Mouse (Mus musculus) embryonic facial prominence, embryonic 13.5 days (tissue): ENCODE results near the gene Ccdc61. TPM values are rescaled to one million over a fixed set of nuclear protein-coding genes. Genes with fewer than 3 reads are reported as not detected.

ENCODE experiments used
- ATAC-seq: fragments of 200-750 bp; cut with Nextera tagmentation; 2 replicates; pipeline ENCODE4 v1.8.0; 2017; ENCODE audit warnings: low read depth; ENCODE audit not compliant: insufficient number of reproducible peaks, insufficient read depth, low FRiP score, low TSS enrichment
- H3K27ac ChIP-seq: fragments of 300-500 bp; sonication (generic); 2 replicates; pipeline ENCODE4 v1.5.1; 2015; ENCODE audit warnings: moderate library complexity, mild to moderate bottlenecking, inconsistent platforms
- H3K27me3 ChIP-seq: fragments of 300-500 bp; sonication (generic); 2 replicates; pipeline ENCODE4 v1.6.1; 2015; ENCODE audit warnings: mild to moderate bottlenecking, inconsistent platforms
- H3K36me3 ChIP-seq: fragments of 300-500 bp; sonication (generic); 2 replicates; pipeline ENCODE4 v1.6.1; 2015; ENCODE audit warnings: mild to moderate bottlenecking, inconsistent platforms
- H3K4me1 ChIP-seq: fragments of 300-500 bp; sonication (generic); 2 replicates; pipeline ENCODE4 v1.6.1; 2015; ENCODE audit warnings: inconsistent platforms
- H3K4me2 ChIP-seq: fragments of 300-500 bp; sonication (generic); 2 replicates; pipeline ENCODE4 v1.6.1; 2015; ENCODE audit warnings: moderate library complexity, mild to moderate bottlenecking, inconsistent platforms
- H3K4me3 ChIP-seq: fragments of 300-500 bp; sonication (generic); 2 replicates; pipeline ENCODE4 v1.5.1; 2015; ENCODE audit warnings: mild to moderate bottlenecking, inconsistent platforms
- H3K9ac ChIP-seq: fragments of 300-500 bp; sonication (generic); 2 replicates; pipeline ENCODE4 v1.6.1; 2015; ENCODE audit warnings: mild to moderate bottlenecking, inconsistent platforms
- H3K9me3 ChIP-seq: fragments of 300-500 bp; sonication (generic); 2 replicates; pipeline ENCODE4 v1.6.1; 2016; ENCODE audit warnings: inconsistent platforms
- WGBS: fragments of 180-500 bp; shearing (Covaris S2); methylation state at CpG from one replicate; pipeline ENCODE4 v1.1.7; 2015; ENCODE audit warnings: mixed read lengths; 5-methylcytosine and 5-hydroxymethylcytosine counted together
- polyA plus RNA-seq: library from polyadenylated mRNA; unstranded; fragments of >200 nt; fragmentation: Nextera tagmentation; extraction: Ambion mirVana; gene quantifications from 2 replicates; pipeline ENCODE4 v1.2.1, GENCODE M21; 2015

Ccdc61 gene
- polyA plus RNA-seq, 1 experiment from 2014 or later = 35.6 TPM

GRCm38 (mm10) chr7:18904971-18905370, 5.2 kb downstream of the Ccdc61 start:
- WGBS = 69% methylated on average over 3 of the region's 3 CpGs
- Histone ChIP-seq H3K36me3 (peaks cover 38% of the 10 kb centered on the region), H3K4me3 (no peak overlapping the region), H3K9ac (no peak overlapping the region), H3K9me3 (no peaks in the 10 kb centered on the region), H3K27me3 (no peaks in the 10 kb centered on the region), H3K4me2 (no peak overlapping the region), H3K4me1 (peaks cover 18% of the 10 kb centered on the region), H3K27ac (no peak overlapping the region)
- no peak for ATAC-seq

- peaks cover 61% of the 10 kb centered on the region for H3K36me3 ChIP-seq
- H3K9ac ChIP-seq = no peak overlapping the region
- 77% methylated on average over 3 of the region's 3 CpGs for WGBS
- no peak for ATAC-seq
- no peak overlapping the region for H3K4me2 ChIP-seq
- H3K9me3 ChIP-seq = no peaks in the 10 kb centered on the region
- H3K27me3 ChIP-seq = no peaks in the 10 kb centered on the region
- no peak overlapping the region for H3K4me3 ChIP-seq
- no peak overlapping the region for H3K27ac ChIP-seq
- no peaks in the 10 kb centered on the region for H3K4me1 ChIP-seq
Measured at GRCm38 (mm10) chr7:18902486-18902885, 7.7 kb downstream of the Ccdc61 start.

GRCm38 (mm10) chr7:18900513-18900912, 9.7 kb downstream of the Ccdc61 start:
- no peak overlapping the region for H3K4me2 ChIP-seq
- no peaks in the 10 kb centered on the region for H3K4me1 ChIP-seq
- ATAC-seq = no peak
- peaks cover 69% of the 10 kb centered on the region for H3K36me3 ChIP-seq
- H3K9ac ChIP-seq = no peak overlapping the region
- no peak overlapping the region for H3K27ac ChIP-seq
- no peak overlapping the region for H3K4me3 ChIP-seq
- H3K27me3 ChIP-seq = no peaks in the 10 kb centered on the region
- no peaks in the 10 kb centered on the region for H3K9me3 ChIP-seq
- 93% methylated on average over 2 of the region's 2 CpGs for WGBS

- H3K9me3 ChIP-seq = no peaks in the 10 kb centered on the region
- H3K4me1 ChIP-seq = peaks cover 25% of the 10 kb centered on the region
- no peak overlapping the region for H3K4me3 ChIP-seq
- H3K27ac ChIP-seq = no peak overlapping the region
- WGBS = 39% methylated on average over 5 of the region's 5 CpGs
- no peak for ATAC-seq
- no peak overlapping the region for H3K4me2 ChIP-seq
- peaks cover 45% of the 10 kb centered on the region for H3K36me3 ChIP-seq
- no peak overlapping the region for H3K9ac ChIP-seq
- peaks cover 11% of the 10 kb centered on the region for H3K27me3 ChIP-seq
Measured at GRCm38 (mm10) chr7:18896536-18896935, 13.7 kb downstream of the Ccdc61 start.

- H3K36me3 ChIP-seq = peaks cover 29% of the 10 kb centered on the region
- H3K27ac ChIP-seq = no peak overlapping the region
- ATAC-seq = peak; percentile 27; the same call in 1 of the 2 replicates
- H3K4me2 ChIP-seq = peak overlapping the region; percentile 81
- peaks cover 11% of the 10 kb centered on the region for H3K27me3 ChIP-seq
- 1% methylated on average over 41 of the region's 41 CpGs for WGBS
- H3K4me3 ChIP-seq = peak overlapping the region; percentile 44
- peaks cover 25% of the 10 kb centered on the region for H3K4me1 ChIP-seq
- H3K9ac ChIP-seq = peak overlapping the region; percentile 74
- H3K9me3 ChIP-seq = no peaks in the 10 kb centered on the region
Measured at GRCm38 (mm10) chr7:18893651-18894430, 16.4 kb downstream of the Ccdc61 start.

GRCm38 (mm10) chr7:18893009-18893408, 17.2 kb downstream of the Ccdc61 start:
- ATAC-seq = 0 out of 2 replicates have a peak, but pooled peaks have one; percentile 21

GRCm38 (mm10) chr7:18891872-18892599, 18.2 kb downstream of the Ccdc61 start:
- 20% methylated on average over 33 of the region's 33 CpGs for WGBS
- no peak for ATAC-seq
- Histone ChIP-seq H3K27me3 (peaks cover 11% of the 10 kb centered on the region), H3K4me3 (peak overlapping the region; percentile 44), H3K4me1 (peaks cover 25% of the 10 kb centered on the region), H3K9me3 (no peaks in the 10 kb centered on the region), H3K36me3 (0 out of 2 replicates have a peak, but pooled peaks cover 16% of the 10 kb centered on the region), H3K9ac (peak overlapping the region; percentile 67), H3K4me2 (peak overlapping the region; percentile 81), H3K27ac (no peak overlapping the region)

More at GRCm38 (mm10) chr7:18893009-18893408, 17.2 kb downstream of the Ccdc61 start:
- peak overlapping the region; percentile 44 for H3K4me3 ChIP-seq
- peak overlapping the region; percentile 67; the same call in 1 of the 2 replicates for H3K9ac ChIP-seq
- H3K4me1 ChIP-seq = peaks cover 25% of the 10 kb centered on the region
- WGBS = 17% methylated on average over 27 of the region's 27 CpGs
- no peaks in the 10 kb centered on the region for H3K9me3 ChIP-seq
- peaks cover 22% of the 10 kb centered on the region for H3K36me3 ChIP-seq
- peak overlapping the region; percentile 81 for H3K4me2 ChIP-seq
- H3K27ac ChIP-seq = no peak overlapping the region
- H3K27me3 ChIP-seq = peaks cover 11% of the 10 kb centered on the region

GRCm38 (mm10) chr7:18890848-18891247, 19.4 kb downstream of the Ccdc61 start:
- H3K9ac ChIP-seq = no peak overlapping the region
- H3K9me3 ChIP-seq = no peaks in the 10 kb centered on the region
- no peak overlapping the region for H3K4me2 ChIP-seq
- no peak overlapping the region for H3K27ac ChIP-seq
- H3K36me3 ChIP-seq = 0 out of 2 replicates have a peak, but pooled peaks cover 11% of the 10 kb centered on the region
- ATAC-seq = no peak
- peaks cover 11% of the 10 kb centered on the region for H3K27me3 ChIP-seq
- WGBS = 92% methylated on average over 8 of the region's 8 CpGs
- H3K4me1 ChIP-seq = peaks cover 25% of the 10 kb centered on the region
- no peak overlapping the region for H3K4me3 ChIP-seq

GRCm38 (mm10) chr7:18886963-18887362, 23.3 kb downstream of the Ccdc61 start:
- Histone ChIP-seq H3K4me1 (0 out of 2 replicates have a peak, but pooled peaks cover under 1% of the 10 kb centered on the region), H3K9me3 (no peaks in the 10 kb centered on the region), H3K27me3 (no peaks in the 10 kb centered on the region), H3K4me2 (no peak overlapping the region), H3K4me3 (no peak overlapping the region), H3K27ac (no peak overlapping the region), H3K9ac (no peak overlapping the region), H3K36me3 (0 out of 2 replicates have a peak, but pooled peaks cover 11% of the 10 kb centered on the region)
- no peak for ATAC-seq
- 88% methylated on average over 1 of the region's 1 CpGs for WGBS

- Histone ChIP-seq H3K36me3 (0 out of 2 replicates have a peak, but pooled peaks cover 3% of the 10 kb centered on the region), H3K4me3 (no peak overlapping the region), H3K9me3 (no peaks in the 10 kb centered on the region), H3K4me2 (no peak overlapping the region), H3K9ac (peak overlapping the region; percentile 40; the same call in 1 of the 2 replicates), H3K4me1 (no peaks in the 10 kb centered on the region), H3K27ac (no peak overlapping the region), H3K27me3 (no peaks in the 10 kb centered on the region)
- ATAC-seq = no peak
- WGBS = 63% methylated on average over 13 of the region's 13 CpGs
Measured at GRCm38 (mm10) chr7:18884745-18885422, 25.3 kb downstream of the Ccdc61 start.
